Mouse (Mus musculus): Measurements from ENCODE around the gene Cdk5rap1. TPM values are rescaled to one million over a fixed set of nuclear protein-coding genes. Genes with fewer than 3 reads are reported as not detected.

Gene Cdk5rap1
- 13.2 and 15.8 TPM in 2 replicates for polyA plus RNA-seq (2014; fragmentation: Nextera tagmentation; extraction: Ambion mirVana)

GRCm38 (mm10) chr2:154372842-154373500 is at the start of gene Cdk5rap1:
Gene Cdk5rap1, minus strand, starts transcription at chr2:154373010.
- 14% methylated on average over 9 of the region's 9 CpGs for WGBS
- Histone ChIP-seq H3K4me1 (replicated peaks; ENCODE audit: control insufficient read depth, insufficient read depth, low read length) (no peaks in the 10 kb centered on the region; the same call in 1 of the 2 replicates), H3K27ac (ENCODE audit: low read depth, low read length) (peak within 1 kb of the TSS; percentile 67; the same call in 1 of the 2 replicates), H3K27me3 (ENCODE audit: control insufficient read depth, insufficient read depth, low read length) (no peaks in the 10 kb centered on the region), H3K9me3 (ENCODE audit: control insufficient read depth, low read length) (no peaks in the 10 kb centered on the region), H3K36me3 (ENCODE audit: control insufficient read depth, insufficient read depth, low read length) (no peaks in the 10 kb centered on the region), H3K4me3 (ENCODE audit: low read depth, low read length) (peak within 1 kb of the TSS; percentile 86), H3K4me2 (replicated peaks; ENCODE audit: low read depth, low read length) (peak within 1 kb of the TSS; percentile 67), H3K9ac (ENCODE audit: low read depth, low read length) (peak within 1 kb of the TSS; percentile 96)
- DNase-seq (ENCODE audit: low spot score) = peak; percentile 11
- peak; percentile 43; the same call in 1 of the 2 replicates for ATAC-seq (ENCODE audit: low FRiP score)

DNA sequence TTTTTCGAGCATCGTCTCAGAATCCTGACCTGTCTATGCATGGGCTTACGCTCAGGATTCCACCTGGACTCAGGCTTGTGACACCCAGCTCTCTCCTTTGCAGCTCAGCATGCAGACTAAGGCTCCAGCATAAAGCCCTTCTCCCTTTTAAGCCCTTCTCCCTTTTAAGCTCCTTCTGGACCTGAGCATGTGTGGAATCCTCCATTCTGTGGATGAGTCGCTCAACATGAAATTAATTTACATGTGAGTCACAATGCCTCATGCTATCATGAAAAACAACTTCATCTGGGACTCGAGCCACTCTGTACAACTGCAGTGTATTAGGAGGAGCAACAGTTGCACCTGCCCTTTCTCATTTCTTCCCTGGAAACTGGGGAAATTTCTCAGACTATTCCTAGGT is 49.4 kb upstream of the Cdk5rap1 start:
- H3K27me3 ChIP-seq (ENCODE audit: control insufficient read depth, insufficient read depth, low read length) = no peaks in the 10 kb centered on the region
- H3K4me3 ChIP-seq (ENCODE audit: low read depth, low read length) = no peak overlapping the region
- H3K4me2 ChIP-seq (replicated peaks; ENCODE audit: low read depth, low read length) = no peak overlapping the region
- DNase-seq (ENCODE audit: low spot score) (no peak), ATAC-seq (ENCODE audit: low FRiP score) (no peak)
- H3K36me3 ChIP-seq (ENCODE audit: control insufficient read depth, insufficient read depth, low read length) = no peaks in the 10 kb centered on the region
- H3K9ac ChIP-seq (ENCODE audit: low read depth, low read length) = no peak overlapping the region
- no peaks in the 10 kb centered on the region; the same call in 1 of the 2 replicates for H3K9me3 ChIP-seq (ENCODE audit: control insufficient read depth, low read length)
- 69% methylated on average over 5 of the region's 5 CpGs for WGBS
- H3K4me1 ChIP-seq (replicated peaks; ENCODE audit: control insufficient read depth, insufficient read depth, low read length) = peaks cover 6% of the 10 kb centered on the region; the same call in 1 of the 2 replicates
- H3K27ac ChIP-seq (ENCODE audit: low read depth, low read length) = peak overlapping the region; percentile 86; the same call in 1 of the 2 replicates

DNA sequence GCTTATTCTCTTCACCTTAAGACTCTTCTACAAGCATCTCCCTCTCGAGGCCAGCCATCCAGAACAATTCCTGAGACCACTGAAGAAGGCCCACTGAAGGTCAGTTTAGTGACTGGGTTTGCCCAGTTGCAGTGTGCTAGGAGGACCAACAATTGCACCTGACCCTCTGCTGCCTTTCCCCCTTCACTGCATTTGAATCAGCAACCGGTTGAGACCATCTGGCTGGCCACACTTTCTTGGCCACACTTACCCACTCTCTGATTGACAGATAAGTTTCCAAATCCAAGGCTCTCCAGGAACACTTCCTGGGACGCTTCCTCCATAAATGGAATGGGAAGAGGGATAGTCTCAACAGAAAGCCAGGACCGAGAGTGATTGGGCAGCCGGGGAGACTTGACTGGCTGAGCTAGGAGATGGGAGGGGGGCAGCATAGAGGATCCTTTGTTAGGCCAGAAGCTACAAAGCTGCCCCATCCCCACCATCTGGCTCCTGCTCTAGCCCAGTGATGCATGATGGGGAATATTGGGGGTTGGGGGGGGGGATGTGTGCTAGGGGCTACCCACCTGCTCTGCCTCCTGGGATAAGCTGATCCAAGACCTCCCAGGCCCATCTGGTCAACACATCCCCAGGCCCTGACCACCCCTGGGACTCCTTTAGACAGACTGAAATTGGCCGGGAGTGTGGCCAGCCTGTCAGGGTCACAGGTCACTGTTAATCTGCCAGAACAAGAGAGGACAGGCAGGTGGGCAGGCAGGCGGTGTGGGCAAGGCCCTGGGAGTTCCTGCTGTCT is 48.3 kb upstream of the Cdk5rap1 start:
- Histone ChIP-seq H3K9me3 (ENCODE audit: control insufficient read depth, low read length) (no peaks in the 10 kb centered on the region; the same call in 1 of the 2 replicates), H3K4me2 (replicated peaks; ENCODE audit: low read depth, low read length) (no peak overlapping the region), H3K4me1 (replicated peaks; ENCODE audit: control insufficient read depth, insufficient read depth, low read length) (peaks cover 6% of the 10 kb centered on the region; the same call in 1 of the 2 replicates), H3K4me3 (ENCODE audit: low read depth, low read length) (no peak overlapping the region), H3K36me3 (ENCODE audit: control insufficient read depth, insufficient read depth, low read length) (no peaks in the 10 kb centered on the region), H3K27me3 (ENCODE audit: control insufficient read depth, insufficient read depth, low read length) (no peaks in the 10 kb centered on the region), H3K9ac (ENCODE audit: low read depth, low read length) (no peak overlapping the region), H3K27ac (ENCODE audit: low read depth, low read length) (peak overlapping the region; percentile 86)
- ATAC-seq (ENCODE audit: low FRiP score) (peak; percentile 89), DNase-seq (ENCODE audit: low spot score) (peak; percentile 78)
- 18% methylated on average over 7 of the region's 7 CpGs for WGBS

DNA sequence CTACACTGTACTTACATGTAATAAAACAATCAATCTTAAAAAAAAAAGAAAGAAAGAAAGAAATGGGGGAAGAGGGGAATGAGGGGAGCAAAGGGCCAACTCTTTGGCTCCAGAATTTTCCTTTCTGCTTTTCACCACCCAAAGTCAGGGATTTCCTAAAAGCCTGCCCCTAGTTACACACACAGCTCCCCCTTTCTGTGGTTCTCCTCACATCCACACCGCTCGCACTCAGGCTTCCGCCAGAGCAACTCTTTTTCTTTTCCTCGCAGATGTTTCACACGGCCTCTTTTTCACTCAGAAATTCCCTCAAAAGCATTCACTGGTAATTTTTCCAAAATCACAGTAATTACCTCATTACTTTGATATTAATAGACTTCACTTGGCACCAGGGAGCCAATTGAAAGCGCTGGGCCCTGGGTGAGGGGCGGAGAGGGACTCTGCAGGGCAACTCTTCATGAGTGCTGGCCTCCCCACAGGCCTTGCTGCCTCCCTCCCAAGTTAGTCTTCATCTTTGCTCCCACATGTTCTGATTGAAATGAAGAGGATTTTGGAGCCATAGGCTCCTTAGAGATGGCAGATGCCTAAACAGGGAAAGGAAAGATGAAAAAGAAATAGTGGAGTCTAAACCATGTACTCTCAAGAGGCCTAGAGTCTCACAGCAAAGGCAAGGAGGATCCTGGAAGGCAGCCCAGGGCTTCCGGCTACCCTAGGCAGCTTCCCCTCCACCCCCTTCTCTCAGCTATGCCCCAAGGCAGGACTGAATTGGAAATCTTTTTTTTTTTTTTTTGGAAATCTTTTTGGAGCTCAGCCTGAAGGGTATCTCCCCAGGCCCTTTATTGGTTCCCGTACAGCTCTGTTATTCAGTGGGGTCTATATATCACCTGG is 47.1 kb upstream of the Cdk5rap1 start:
- WGBS = 84% methylated on average over 9 of the region's 9 CpGs
- Histone ChIP-seq H3K4me2 (replicated peaks; ENCODE audit: low read depth, low read length) (no peak overlapping the region), H3K27me3 (ENCODE audit: control insufficient read depth, insufficient read depth, low read length) (no peaks in the 10 kb centered on the region), H3K4me1 (replicated peaks; ENCODE audit: control insufficient read depth, insufficient read depth, low read length) (peaks cover 6% of the 10 kb centered on the region; the same call in 1 of the 2 replicates), H3K9ac (ENCODE audit: low read depth, low read length) (no peak overlapping the region), H3K4me3 (ENCODE audit: low read depth, low read length) (no peak overlapping the region), H3K27ac (ENCODE audit: low read depth, low read length) (no peak overlapping the region; the same call in 1 of the 2 replicates), H3K36me3 (ENCODE audit: control insufficient read depth, insufficient read depth, low read length) (no peaks in the 10 kb centered on the region), H3K9me3 (ENCODE audit: control insufficient read depth, low read length) (no peaks in the 10 kb centered on the region)
- DNase-seq (ENCODE audit: low spot score) = no peak
- no peak for ATAC-seq (ENCODE audit: low FRiP score)

- no peaks in the 10 kb centered on the region for H3K36me3 ChIP-seq (ENCODE audit: control insufficient read depth, insufficient read depth, low read length)
- H3K4me1 ChIP-seq (replicated peaks; ENCODE audit: control insufficient read depth, insufficient read depth, low read length) = peaks cover 6% of the 10 kb centered on the region; the same call in 1 of the 2 replicates
- H3K4me2 ChIP-seq (replicated peaks; ENCODE audit: low read depth, low read length) = no peak overlapping the region
- 88% methylated on average over 7 of the region's 7 CpGs for WGBS
- no peak for DNase-seq (ENCODE audit: low spot score)
- H3K4me3 ChIP-seq (ENCODE audit: low read depth, low read length) = no peak overlapping the region
- H3K9me3 ChIP-seq (ENCODE audit: control insufficient read depth, low read length) = no peaks in the 10 kb centered on the region
- H3K27me3 ChIP-seq (ENCODE audit: control insufficient read depth, insufficient read depth, low read length) = no peaks in the 10 kb centered on the region
- H3K9ac ChIP-seq (ENCODE audit: low read depth, low read length) = no peak overlapping the region
- no peak overlapping the region for H3K27ac ChIP-seq (ENCODE audit: low read depth, low read length)
- ATAC-seq (ENCODE audit: low FRiP score) = no peak
Measured at GRCm38 (mm10) chr2:154418001-154418400, 45.2 kb upstream of the Cdk5rap1 start.

DNA sequence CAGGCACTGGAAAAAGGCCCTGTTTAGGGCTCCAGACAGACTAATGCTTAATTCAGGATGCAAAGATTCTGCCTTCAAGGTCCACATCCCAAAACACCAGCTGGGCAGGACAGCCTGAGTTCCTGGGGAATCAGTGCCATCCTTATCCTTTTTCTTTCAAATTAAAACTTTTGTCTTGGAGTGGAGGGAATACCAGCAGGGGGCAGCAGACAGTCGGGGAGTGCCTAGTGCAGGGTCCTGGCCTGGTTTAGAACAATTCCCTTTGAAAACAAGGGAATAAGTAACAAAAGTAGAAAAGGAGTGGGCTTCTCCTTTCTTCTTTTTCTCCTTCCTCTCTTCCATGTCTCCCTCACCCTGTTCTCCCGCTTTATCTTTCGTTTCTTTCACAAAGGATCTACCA is 44.3 kb upstream of the Cdk5rap1 start:
- Histone ChIP-seq H3K4me3 (ENCODE audit: low read depth, low read length) (no peak overlapping the region), H3K9ac (ENCODE audit: low read depth, low read length) (no peak overlapping the region), H3K4me2 (replicated peaks; ENCODE audit: low read depth, low read length) (no peak overlapping the region), H3K4me1 (replicated peaks; ENCODE audit: control insufficient read depth, insufficient read depth, low read length) (peaks cover 6% of the 10 kb centered on the region; the same call in 1 of the 2 replicates), H3K27ac (ENCODE audit: low read depth, low read length) (no peak overlapping the region), H3K27me3 (ENCODE audit: control insufficient read depth, insufficient read depth, low read length) (no peaks in the 10 kb centered on the region), H3K9me3 (ENCODE audit: control insufficient read depth, low read length) (no peaks in the 10 kb centered on the region), H3K36me3 (ENCODE audit: control insufficient read depth, insufficient read depth, low read length) (no peaks in the 10 kb centered on the region)
- peak; percentile 90 for DNase-seq (ENCODE audit: low spot score)
- no peak for ATAC-seq (ENCODE audit: low FRiP score)
- 12% methylated on average over 3 of the region's 3 CpGs for WGBS

GRCm38 (mm10) chr2:154412018-154412666 is 39.3 kb upstream of the Cdk5rap1 start:
- Histone ChIP-seq H3K4me3 (ENCODE audit: low read depth, low read length) (no peak overlapping the region), H3K36me3 (ENCODE audit: control insufficient read depth, insufficient read depth, low read length) (no peaks in the 10 kb centered on the region), H3K9ac (ENCODE audit: low read depth, low read length) (no peak overlapping the region), H3K4me2 (replicated peaks; ENCODE audit: low read depth, low read length) (no peak overlapping the region), H3K4me1 (replicated peaks; ENCODE audit: control insufficient read depth, insufficient read depth, low read length) (no peaks in the 10 kb centered on the region), H3K27me3 (ENCODE audit: control insufficient read depth, insufficient read depth, low read length) (peaks cover 3% of the 10 kb centered on the region), H3K27ac (ENCODE audit: low read depth, low read length) (no peak overlapping the region), H3K9me3 (ENCODE audit: control insufficient read depth, low read length) (no peaks in the 10 kb centered on the region)
- 69% methylated on average over 7 of the region's 7 CpGs for WGBS
- DNase-seq (ENCODE audit: low spot score) (peak; percentile 64), ATAC-seq (ENCODE audit: low FRiP score) (no peak)

DNA sequence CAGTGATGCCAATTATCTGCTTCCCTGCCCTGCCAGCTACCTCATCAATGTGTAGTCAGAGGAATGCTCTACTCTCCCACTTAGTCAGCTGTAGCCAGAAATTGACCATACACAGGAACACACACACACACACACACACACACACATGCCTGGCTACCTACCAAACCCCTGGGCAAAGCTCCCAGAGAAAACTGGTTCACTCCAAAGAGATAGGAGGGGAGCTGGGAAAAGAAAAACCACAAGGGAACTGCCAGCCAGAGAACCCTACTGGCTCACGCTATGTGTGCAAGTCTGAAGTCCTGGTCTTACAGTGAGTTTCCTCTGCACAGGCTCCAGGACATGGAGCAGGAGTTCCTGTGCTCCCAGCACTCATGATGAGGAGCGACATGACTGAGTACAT is 37.5 kb upstream of the Cdk5rap1 start:
- Histone ChIP-seq H3K9ac (ENCODE audit: low read depth, low read length) (no peak overlapping the region), H3K9me3 (ENCODE audit: control insufficient read depth, low read length) (no peaks in the 10 kb centered on the region), H3K27ac (ENCODE audit: low read depth, low read length) (no peak overlapping the region), H3K27me3 (ENCODE audit: control insufficient read depth, insufficient read depth, low read length) (peaks cover 8% of the 10 kb centered on the region), H3K4me1 (replicated peaks; ENCODE audit: control insufficient read depth, insufficient read depth, low read length) (no peaks in the 10 kb centered on the region), H3K4me3 (ENCODE audit: low read depth, low read length) (no peak overlapping the region), H3K4me2 (replicated peaks; ENCODE audit: low read depth, low read length) (no peak overlapping the region), H3K36me3 (ENCODE audit: control insufficient read depth, insufficient read depth, low read length) (no peaks in the 10 kb centered on the region)
- 61% methylated on average over 2 of the region's 2 CpGs for WGBS
- ATAC-seq (ENCODE audit: low FRiP score) (no peak), DNase-seq (ENCODE audit: low spot score) (no peak)
